Mouse (Mus musculus): ENCODE data around the gene Ptprg. TPM values are rescaled to one million over a fixed set of nuclear protein-coding genes. Genes with fewer than 3 reads are reported as not detected.

The Ptprg gene
- total and polyA plus RNA-seq, 3 experiments = not detected

- H3K9me3 ChIP-seq (replicated peaks; ENCODE audit: insufficient read depth, low read length) = no peaks in the 10 kb centered on the region
- no peaks in the 10 kb centered on the region for H3K4me1 ChIP-seq (ENCODE audit: control insufficient read depth in 1 of 2, insufficient read depth in 2 of 2, low read length in 2 of 2)
- TF ChIP-seq GATA1 (IDR thresholded peaks at IDR 0.05; ENCODE audit: low read depth, low read length) (no peak), SIN3A (IDR thresholded peaks at IDR 0.05; ENCODE audit: low read length) (no peak), JUND (IDR thresholded peaks at IDR 0.05; ENCODE audit: low read depth, low read length) (no peak), ZNF384 (IDR thresholded peaks at IDR 0.05; ENCODE audit: low read depth, low read length) (no peak), CTCF (IDR thresholded peaks at IDR 0.05 in 2 of 3, conservative IDR thresholded peaks at IDR 0.05 in 1 of 3; ENCODE audit: control insufficient read depth in 1 of 3, insufficient read depth in 1 of 3, low read depth in 2 of 3, low read length in 3 of 3, poor library complexity in 1 of 3, severe bottlenecking in 1 of 3) (no peak), ZKSCAN1 (IDR thresholded peaks at IDR 0.05; ENCODE audit: low read depth, low read length) (no peak), HCFC1 (IDR thresholded peaks at IDR 0.05; ENCODE audit: low read depth, low read length) (no peak), MAFK (IDR thresholded peaks at IDR 0.05; ENCODE audit: borderline replicate concordance, low read depth, low read length) (no peak), MEF2A (IDR thresholded peaks at IDR 0.05; ENCODE audit: extremely low read depth, insufficient replicate concordance, low read depth, low read length, poor library complexity, severe bottlenecking) (no peak), ZMIZ1 (IDR thresholded peaks at IDR 0.05; ENCODE audit: low read depth, low read length) (no peak), ELF1 (IDR thresholded peaks at IDR 0.05; ENCODE audit: low read depth, low read length) (no peak), MAZ (IDR thresholded peaks at IDR 0.05; ENCODE audit: low read depth, low read length) (no peak), POLR2A (IDR thresholded peaks at IDR 0.05; ENCODE audit: control insufficient read depth in 1 of 2, insufficient read depth in 1 of 2, low read depth in 1 of 2, low read length in 2 of 2, poor library complexity in 1 of 2) (no peak), MXI1 (IDR thresholded peaks at IDR 0.05; ENCODE audit: low read depth, low read length) (no peak), MAX (IDR thresholded peaks at IDR 0.05; ENCODE audit: low read length) (no peak), POLR2AphosphoS5 (IDR thresholded peaks at IDR 0.05; ENCODE audit: borderline replicate concordance, low read depth, low read length) (no peak), MYC (IDR thresholded peaks at IDR 0.05; ENCODE audit: low read depth, low read length) (no peak)
- DNase-seq (ENCODE audit: low read depth, low spot score) = no peak
- no peaks in the 10 kb centered on the region for H3K79me2 ChIP-seq (ENCODE audit: control insufficient read depth, insufficient read depth, low read length, poor library complexity)
- H3K27me3 ChIP-seq (ENCODE audit: control insufficient read depth in 1 of 2, insufficient read depth in 2 of 2, low read length in 2 of 2) = no peaks in the 10 kb centered on the region
- H3K4me3 ChIP-seq (ENCODE audit: control insufficient read depth in 1 of 2, insufficient read depth in 1 of 2, low read depth in 2 of 2, low read length in 2 of 2) = no peak overlapping the region
- H3K9ac ChIP-seq (ENCODE audit: control insufficient read depth, low read depth, low read length, poor library complexity, severe bottlenecking) = no peak overlapping the region
- H3K27ac ChIP-seq (ENCODE audit: control insufficient read depth, low read depth, low read length) = no peak overlapping the region
- H3K36me3 ChIP-seq (ENCODE audit: control insufficient read depth in 1 of 2, insufficient read depth in 2 of 2, low read length in 2 of 2) = no peaks in the 10 kb centered on the region
Measured at GRCm38 (mm10) chr14:11775204-11775603, 221.9 kb downstream of the Ptprg start.

- DNase-seq (ENCODE audit: low read depth, low spot score) = no peak
- H3K79me2 ChIP-seq (ENCODE audit: control insufficient read depth, insufficient read depth, low read length, poor library complexity) = no peaks in the 10 kb centered on the region
- H3K27me3 ChIP-seq (ENCODE audit: control insufficient read depth in 1 of 2, insufficient read depth in 2 of 2, low read length in 2 of 2) = no peaks in the 10 kb centered on the region
- no peaks in the 10 kb centered on the region for H3K9me3 ChIP-seq (replicated peaks; ENCODE audit: insufficient read depth, low read length)
- no peak overlapping the region for H3K27ac ChIP-seq (ENCODE audit: control insufficient read depth, low read depth, low read length)
- H3K4me3 ChIP-seq (ENCODE audit: control insufficient read depth in 1 of 2, insufficient read depth in 1 of 2, low read depth in 2 of 2, low read length in 2 of 2) = no peak overlapping the region
- TF ChIP-seq ELF1 (IDR thresholded peaks at IDR 0.05; ENCODE audit: low read depth, low read length) (no peak), BHLHE40 (IDR thresholded peaks at IDR 0.05; ENCODE audit: borderline replicate concordance, low read depth, low read length) (no peak), MYB (IDR thresholded peaks at IDR 0.05; ENCODE audit: low read depth, low read length) (no peak), TBP (IDR thresholded peaks at IDR 0.05; ENCODE audit: low read depth, low read length) (no peak), GATA1 (IDR thresholded peaks at IDR 0.05; ENCODE audit: low read depth, low read length) (no peak), CTCF (IDR thresholded peaks at IDR 0.05 in 2 of 3, conservative IDR thresholded peaks at IDR 0.05 in 1 of 3; ENCODE audit: control insufficient read depth in 1 of 3, insufficient read depth in 1 of 3, low read depth in 2 of 3, low read length in 3 of 3, poor library complexity in 1 of 3, severe bottlenecking in 1 of 3) (no peak), MAX (IDR thresholded peaks at IDR 0.05; ENCODE audit: low read length) (no peak), E2F4 (IDR thresholded peaks at IDR 0.05; ENCODE audit: borderline replicate concordance, low read depth, low read length) (no peak), SMC3 (IDR thresholded peaks at IDR 0.05; ENCODE audit: low read depth, low read length) (no peak), SIN3A (IDR thresholded peaks at IDR 0.05; ENCODE audit: low read length) (no peak), RCOR1 (IDR thresholded peaks at IDR 0.05; ENCODE audit: low read depth, low read length) (no peak), POLR2AphosphoS2 (IDR thresholded peaks at IDR 0.05; ENCODE audit: low read length) (no peak), MXI1 (IDR thresholded peaks at IDR 0.05; ENCODE audit: low read depth, low read length) (no peak), MAZ (IDR thresholded peaks at IDR 0.05; ENCODE audit: low read depth, low read length) (no peak), ZMIZ1 (IDR thresholded peaks at IDR 0.05; ENCODE audit: low read depth, low read length) (no peak), NELFE (IDR thresholded peaks at IDR 0.05; ENCODE audit: low read depth, low read length) (no peak)
- H3K4me1 ChIP-seq (ENCODE audit: control insufficient read depth in 1 of 2, insufficient read depth in 2 of 2, low read length in 2 of 2) = no peaks in the 10 kb centered on the region
- H3K36me3 ChIP-seq (ENCODE audit: control insufficient read depth in 1 of 2, insufficient read depth in 2 of 2, low read length in 2 of 2) = no peaks in the 10 kb centered on the region
- no peak overlapping the region for H3K9ac ChIP-seq (ENCODE audit: control insufficient read depth, low read depth, low read length, poor library complexity, severe bottlenecking)
Measured at GRCm38 (mm10) chr14:11775951-11776495, 222.7 kb downstream of the Ptprg start.
